Mouse (Mus musculus): ENCODE measurements around the gene Ogfod1.

Ogfod1 gene

DNA sequence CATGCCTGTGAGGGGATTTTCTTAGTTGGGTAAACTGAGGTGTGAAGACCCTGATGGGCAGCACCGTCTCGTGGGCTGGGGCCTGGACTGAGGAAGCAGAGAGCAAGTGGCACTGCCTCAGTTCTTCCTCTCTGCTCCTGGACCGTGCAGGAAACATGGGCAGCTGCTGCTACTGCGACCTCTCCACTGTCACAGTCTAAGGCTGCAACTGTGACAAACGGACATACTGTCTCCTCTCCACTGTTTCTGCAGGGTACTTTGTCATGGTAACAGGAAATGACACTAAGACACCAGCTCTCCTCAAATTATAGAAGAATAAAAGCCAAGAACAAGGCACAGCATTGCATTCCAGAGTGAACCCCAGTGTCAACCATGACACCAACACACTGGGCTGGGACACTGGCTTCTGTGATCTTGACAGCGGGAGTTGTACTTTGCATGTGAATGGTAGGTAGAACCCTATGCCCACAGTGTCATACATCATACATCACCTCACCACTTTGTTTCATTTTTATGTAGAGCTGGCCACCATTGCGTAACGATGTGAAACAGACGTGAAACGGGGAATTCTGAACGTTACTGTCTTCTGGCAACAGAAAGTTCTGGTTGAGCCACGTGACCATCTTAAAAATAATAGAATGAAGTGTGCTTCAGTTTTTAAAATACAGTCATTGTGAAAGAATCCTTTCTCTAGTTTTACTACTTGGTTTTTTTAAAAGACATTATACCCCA, 39.6 kb downstream of the Ogfod1 start:
- DNase-seq (ENCODE audit: low spot score): no peak

DNA sequence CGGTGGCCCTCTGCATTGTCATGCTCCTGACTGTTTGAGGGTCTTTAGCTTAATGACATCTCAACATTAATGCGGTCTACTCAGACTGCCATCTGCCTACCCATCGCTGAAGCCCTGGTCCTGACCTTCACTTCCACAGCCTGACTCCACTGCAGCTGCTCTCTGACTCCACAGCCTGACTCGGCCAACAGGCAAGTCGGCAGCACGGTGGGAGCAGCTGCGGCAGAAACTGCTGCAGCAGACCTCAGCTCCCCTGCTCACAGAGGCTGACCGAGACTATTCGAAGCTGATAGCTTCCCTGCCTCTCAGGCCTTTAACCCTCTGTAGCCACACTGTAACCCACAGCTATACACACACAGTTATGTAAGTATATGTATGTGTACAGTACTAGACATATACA, 51.0 kb downstream of the Ogfod1 start:
- no peak for DNase-seq (ENCODE audit: low spot score)

DNA sequence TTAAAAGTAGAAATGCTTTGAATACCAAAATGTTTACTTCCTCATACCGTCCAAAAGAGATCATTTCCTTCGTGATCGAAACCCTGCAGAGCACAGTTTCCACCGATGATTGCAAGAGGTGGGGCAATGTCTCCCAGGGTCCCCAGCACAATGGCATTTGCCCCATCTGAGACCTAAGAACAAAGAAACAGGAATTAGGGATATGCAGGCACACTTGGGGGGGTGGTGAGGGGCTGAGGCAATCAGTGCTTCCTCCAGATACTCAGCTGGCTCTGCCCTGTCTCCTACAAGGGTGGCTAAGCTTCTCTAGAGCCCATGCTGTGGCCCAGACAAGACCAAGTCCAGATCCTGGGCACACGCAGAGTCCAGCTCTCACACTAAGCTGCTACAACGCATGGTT, 52.7 kb downstream of the Ogfod1 start:
- no peak for DNase-seq (ENCODE audit: low spot score)

DNA sequence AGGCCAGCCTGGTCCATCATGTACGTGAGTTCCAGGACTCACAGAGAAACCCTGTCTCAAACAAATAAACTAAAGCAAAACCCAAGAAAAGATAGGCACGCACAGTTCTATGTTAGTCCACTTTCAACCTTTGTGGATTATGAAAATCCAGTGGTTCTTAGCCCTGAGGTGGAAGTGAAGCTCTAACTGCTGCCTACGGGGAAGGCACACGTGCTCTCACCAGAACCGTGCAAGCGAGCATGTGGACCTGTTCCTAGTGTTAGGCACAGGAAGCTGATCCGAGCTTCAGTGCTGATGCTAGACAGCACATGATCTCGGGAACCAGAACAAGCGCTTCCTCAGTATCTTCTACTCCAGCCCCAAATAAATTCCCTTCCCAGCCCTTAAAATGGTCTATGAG, 55.9 kb downstream of the Ogfod1 start:
- DNase-seq (ENCODE audit: low spot score): no peak

DNA sequence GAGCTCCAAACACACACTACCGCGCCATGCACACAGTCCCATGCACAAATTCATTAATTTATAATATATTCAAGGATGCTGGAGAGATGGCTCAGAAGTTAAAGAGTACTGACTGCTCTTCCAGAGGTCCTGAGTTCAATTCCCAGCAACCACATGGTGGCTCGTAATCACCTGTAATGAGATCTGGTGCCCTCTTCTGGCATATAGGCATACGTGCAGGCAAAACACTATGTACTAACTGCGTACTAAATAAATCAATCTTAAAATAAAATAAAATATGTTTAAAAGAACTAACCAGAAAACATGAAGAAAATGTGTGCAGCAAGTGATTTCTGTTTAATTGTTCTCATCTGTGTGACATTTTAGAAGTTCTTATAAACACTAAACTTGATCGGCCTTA, 57.3 kb downstream of the Ogfod1 start:
- no peak for DNase-seq (ENCODE audit: low spot score)

DNA sequence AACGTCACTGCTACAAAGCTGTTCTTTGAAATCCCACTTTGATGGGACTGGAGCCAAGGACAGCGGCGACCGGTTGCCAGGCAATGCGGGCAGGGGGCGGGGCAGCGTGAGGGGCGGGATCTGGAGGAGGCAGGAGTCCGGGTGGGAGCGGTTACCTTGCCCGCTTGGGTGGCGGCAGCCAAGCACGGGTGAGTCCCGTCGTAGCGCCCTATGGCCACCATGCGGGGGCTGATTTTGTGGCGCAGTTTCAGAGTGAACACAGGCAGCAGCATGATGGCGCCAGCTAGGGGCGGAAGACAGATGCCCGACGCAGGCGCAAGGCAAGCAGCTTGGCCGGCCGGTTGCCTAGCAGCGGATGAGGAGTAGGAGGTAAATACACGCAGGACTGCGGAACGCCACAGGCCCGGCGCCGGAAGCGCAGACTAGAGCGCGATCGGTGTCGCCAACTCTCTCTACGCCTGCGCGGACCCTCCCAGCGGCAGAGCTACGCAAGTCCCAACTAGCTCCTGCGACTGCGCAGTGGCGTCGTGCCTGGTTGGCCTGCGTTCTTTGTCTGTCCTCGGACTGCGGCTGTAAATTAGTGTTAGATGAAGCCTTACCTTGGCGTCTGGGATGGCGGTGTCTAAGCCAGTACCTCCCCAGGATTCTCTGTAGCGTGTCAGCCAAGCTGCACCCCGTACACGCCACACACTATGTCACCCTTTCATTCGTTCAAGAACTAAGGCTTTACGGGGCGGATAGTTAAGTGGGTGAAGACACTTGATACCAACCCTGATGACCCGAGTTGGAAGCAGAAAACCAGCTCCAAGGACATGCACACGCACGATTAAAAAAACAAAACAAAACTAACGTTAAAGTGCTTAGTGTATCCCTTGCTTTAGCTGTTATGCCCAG, 61.3 kb downstream of the Ogfod1 start, which contains the start of gene Bbs2:
Gene Bbs2 (minus strand): TSS at position 848 of the 894 bp plus-strand sequence.
- peak; percentile 99 for DNase-seq (ENCODE audit: low spot score)

DNA sequence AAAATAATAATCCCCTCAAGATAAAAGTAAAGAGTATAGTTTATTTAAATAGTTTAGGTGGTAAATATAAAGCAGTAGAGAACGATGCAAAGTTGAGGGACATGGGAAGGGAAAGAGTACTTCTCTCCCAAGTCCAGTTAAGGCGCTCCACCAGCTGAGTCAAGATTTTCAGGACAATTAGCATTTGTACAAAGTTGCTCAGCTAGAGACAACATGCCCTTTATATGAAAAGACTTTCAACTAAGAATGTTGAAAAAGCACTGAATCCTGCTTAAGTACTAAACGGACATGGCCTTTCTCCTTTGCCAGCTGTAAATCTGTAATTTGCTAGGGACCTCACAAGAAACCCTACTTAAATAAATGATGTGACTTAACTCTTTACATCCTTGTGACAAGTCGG, 62.0 kb downstream of the Ogfod1 start:
- DNase-seq (ENCODE audit: low spot score): no peak

DNA sequence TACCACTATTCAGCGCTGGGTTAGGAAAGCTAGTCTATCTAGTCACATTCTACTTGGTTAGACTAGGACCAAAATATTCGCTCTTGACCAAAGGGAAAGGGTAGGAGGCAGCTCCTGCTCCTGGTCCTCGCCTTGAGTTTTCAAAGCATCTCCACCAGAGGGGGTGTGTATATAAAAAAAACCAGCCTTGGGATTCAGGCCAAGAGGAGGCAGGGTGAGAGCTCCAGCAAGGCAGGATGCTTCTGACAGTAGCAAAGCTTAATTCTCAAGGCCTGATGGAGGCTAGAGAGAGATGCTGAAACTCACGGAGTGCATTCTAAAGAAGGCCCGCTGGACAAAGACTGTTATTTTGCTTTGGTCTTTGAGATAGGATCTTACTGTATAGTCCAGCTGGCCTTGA, 67.1 kb downstream of the Ogfod1 start:
- DNase-seq (ENCODE audit: low spot score): no peak

DNA sequence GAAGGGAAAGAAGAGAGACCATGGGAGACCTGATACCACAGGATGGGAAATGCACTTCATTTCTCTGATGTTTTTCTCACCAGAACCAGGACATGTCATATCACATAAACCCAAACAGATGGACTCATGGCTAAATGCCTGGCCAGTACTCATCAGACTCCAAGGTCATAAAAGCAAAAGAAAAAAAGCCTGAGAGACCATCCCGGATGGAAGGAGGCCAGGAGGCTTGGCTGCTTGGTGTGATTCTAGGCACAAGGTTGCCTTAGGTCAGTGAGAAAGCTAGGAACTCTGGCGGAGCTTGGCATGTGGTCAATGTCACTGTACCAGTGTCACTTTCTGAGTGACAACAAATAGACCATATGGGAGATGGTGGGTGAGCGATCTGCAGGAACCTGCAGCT, 70.9 kb downstream of the Ogfod1 start:
- DNase-seq (ENCODE audit: low spot score): no peak

DNA sequence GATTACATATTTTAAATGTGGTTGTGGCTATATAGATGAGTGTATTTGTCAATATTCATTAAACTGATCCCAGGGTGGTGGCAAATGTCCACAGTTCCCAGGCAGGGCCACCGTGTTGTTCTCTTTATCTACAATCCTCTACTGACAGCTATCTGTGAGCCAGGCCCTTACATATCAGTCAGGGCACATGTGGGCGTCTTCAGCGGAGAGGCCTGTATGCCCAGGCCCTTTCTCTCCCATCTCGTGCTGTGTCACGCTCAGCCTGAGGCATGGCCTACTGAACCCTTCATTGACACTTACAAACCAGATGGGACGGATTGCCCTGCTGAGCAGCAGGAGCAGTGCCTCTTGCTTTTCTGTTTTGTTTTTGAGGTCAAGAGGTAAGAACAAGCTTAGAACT, 72.4 kb downstream of the Ogfod1 start:
- DNase-seq (ENCODE audit: low spot score): no peak

DNA sequence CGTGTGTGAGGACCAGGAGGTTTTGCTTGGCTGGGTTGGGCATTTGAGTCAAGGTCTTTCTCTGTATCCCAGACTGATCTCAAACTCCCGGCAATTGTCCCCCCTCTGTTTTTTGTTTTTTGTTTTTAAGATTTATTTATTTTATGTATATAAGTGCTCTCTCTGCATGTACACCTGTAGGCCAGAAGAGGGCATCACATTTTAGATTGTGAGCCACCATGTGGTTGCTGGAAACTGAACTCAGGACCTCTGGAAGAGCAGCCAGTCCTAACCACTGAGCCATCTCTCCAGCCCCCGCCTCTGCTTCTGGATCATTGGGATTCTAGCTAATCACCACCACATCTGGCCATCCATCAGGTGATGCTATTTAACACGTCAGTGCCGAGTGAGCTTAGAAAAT, 72.8 kb downstream of the Ogfod1 start:
- no peak for DNase-seq (ENCODE audit: low spot score)

DNA sequence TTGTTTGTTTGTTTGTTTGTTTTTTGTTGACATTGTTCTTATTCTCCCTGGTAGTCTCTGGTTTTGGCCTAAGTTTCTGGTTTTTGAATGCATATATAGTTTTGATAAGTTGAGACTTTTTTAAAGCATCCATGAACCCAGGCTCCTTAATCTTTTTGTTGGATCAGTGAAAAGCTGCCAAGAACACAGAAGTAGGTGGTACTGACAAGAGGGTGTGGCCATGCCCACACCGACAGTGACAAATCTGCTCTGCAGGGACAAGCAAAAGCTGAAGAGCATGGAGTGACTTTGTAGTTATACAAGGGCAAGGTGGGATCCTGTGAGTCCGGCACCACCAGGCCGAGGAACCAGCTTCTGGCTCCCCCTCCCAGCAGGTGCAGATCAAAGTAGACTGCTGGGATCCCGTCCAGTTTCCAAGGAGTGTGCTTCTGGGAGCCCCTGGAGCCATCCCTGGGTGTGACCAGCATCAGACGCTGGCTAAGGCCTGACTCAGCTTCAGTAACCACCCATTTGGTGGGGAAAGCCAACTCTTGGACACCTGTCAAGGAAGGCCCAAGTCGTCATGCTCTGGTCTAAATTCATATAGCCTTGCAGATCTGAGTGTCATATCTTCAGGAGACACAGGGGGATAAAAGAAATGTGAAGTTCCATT, 73.7 kb downstream of the Ogfod1 start:
- no peak for DNase-seq (ENCODE audit: low spot score)

DNA sequence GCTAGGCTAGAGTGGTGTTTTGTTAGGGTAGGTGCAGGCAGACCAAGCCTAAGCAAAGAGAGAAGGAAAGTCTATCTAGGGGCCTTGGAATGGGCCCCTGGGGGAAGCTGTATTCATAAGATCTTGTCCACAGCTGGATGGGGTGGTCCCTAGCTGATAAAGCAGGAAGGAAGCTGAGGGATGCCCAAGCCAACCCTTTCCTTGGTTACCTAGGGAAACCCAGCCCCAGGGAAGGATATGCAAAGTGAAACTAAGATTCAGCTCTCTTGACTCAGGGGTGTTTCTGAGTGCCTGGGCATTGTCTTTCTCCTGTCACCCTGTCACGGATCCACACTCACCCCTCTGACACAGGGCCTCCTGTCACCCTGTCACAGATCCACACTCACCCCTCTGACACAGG, 76.4 kb downstream of the Ogfod1 start:
- DNase-seq (ENCODE audit: low spot score): no peak

DNA sequence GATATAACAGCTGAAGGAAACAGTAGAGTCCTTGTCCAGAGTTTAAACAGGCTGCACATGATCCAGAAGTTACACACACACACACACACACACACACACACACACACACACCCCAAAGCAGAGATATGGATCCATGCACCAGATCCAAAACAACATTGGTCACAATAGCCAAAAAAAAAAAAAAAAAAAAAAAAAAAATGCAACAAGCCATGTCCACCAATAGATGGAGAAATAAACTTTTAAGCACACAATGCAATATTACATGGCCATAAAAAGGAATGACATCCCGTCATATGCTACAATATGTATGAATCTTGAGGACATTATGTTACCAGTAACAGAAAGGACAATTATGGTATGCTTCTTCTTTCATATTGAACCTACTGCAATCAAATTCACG, 77.0 kb downstream of the Ogfod1 start:
- DNase-seq (ENCODE audit: low spot score): no peak
